Mouse (Mus musculus): ENCODE results near the gene Rgs7bp. TPM values are rescaled to one million over a fixed set of nuclear protein-coding genes. Genes with fewer than 3 reads are reported as not detected.

Gene Rgs7bp
- total RNA-seq, 2 experiments from 2014 or later, result 4.7 to 5.8 TPM

DNA sequence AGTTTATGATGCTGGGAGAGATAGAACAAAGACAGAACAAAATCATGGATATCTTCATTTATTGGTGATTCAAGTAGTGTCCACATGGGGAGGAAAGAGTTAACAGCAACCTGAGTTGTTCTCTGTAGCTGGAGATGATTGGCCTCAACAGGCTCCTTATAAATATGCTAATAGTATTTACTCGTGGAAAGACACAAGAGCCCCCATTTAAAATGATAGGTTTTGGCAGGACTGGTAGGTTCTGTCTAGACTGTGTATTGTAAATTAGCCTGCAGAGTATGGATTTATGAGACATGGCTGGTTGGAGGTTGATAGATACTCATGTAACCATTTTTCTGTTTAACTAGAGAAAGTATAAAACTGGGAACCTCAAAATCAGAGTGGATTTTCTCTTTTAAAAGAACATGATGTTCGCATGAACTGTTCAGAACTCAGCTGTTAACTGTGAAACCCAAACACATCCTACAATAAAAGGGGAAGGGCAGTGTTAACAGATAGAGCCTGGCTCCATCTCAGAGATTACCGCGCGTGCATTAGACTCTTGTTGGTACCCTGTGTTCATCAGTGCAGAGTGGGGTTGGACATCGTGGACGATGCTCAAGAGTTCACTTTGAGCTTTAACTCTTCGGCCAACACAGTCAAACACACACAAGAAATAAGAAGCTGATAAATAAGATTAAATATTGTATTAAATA lies 38.9 kb downstream of the Rgs7bp start:
- intact Hi-C loops (cut with DNase I), result no loop called here
- no peak for DNase-seq

DNA sequence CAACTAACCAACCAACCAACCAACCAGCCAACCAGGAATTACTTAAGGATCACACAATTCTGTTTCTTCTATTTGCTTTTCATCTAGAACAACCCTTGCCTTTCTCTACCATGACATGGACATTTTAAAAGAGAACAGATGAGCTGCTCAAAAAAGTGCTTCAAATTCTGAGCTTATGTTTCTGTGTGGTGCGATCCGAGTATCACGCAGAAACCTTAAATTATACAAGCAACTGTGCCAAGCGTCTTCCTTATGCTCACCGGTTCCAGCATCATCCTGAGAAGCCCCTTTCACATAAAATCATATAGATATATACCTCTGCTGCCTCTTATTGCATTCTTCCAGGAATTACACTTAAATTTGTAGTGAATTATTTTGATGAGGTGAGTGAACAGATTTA lies 43.4 kb downstream of the Rgs7bp start:
- intact Hi-C loops (cut with DNase I), result no loop called here
- DNase-seq, result no peak

DNA sequence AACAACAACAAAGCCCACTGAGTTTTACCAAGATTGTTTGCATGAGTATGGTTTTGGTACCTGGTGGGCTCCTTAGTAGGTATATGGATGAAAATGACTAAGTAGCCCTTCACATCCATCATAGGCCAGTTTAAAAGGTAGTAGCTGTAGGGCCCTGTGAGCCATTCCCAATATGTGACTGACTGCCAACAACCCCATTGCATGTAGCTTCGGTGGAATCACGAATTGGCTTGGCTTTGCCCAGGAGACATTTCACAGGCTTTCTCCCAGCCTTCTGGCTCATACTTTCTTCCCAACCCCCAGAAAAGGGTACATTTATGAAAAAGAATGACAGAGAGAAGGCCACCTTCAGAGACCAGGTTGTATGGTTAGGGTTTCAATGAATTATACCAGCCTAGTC lies 45.8 kb downstream of the Rgs7bp start:
- no peak for DNase-seq

DNA sequence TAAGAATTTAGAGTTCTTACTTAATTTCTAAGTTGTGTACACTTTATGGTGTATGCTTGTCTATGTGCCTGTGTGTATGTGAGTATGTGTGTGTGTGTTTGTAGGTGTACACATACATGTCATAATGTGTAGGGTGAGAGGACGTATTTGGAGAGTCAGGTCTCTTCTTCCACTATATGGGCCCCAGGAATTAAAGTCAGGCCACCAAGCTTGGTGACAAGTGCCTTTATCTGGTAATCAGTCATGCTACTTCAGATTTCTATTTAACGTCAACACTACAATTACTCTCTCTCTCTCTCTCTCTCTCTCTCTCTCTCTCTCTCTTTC lies 51.9 kb downstream of the Rgs7bp start:
- no peak for DNase-seq
- intact Hi-C loops (cut with DNase I), result no loop called here

More for the DNA sequence above, 45.8 kb downstream of the Rgs7bp start:
- intact Hi-C loops (cut with DNase I), result no loop called here

- intact Hi-C loops (cut with DNase I), result no loop called here
- peak in 1 of 2 experiments; percentile 10 for DNase-seq
Observed at GRCm38 (mm10) chr13:105002132-105002830, 52.4 kb downstream of the Rgs7bp start.

- no peak for DNase-seq
- intact Hi-C loops (cut with DNase I), result no loop called here
Observed at GRCm38 (mm10) chr13:105001714-105002113, 53.0 kb downstream of the Rgs7bp start.

DNA sequence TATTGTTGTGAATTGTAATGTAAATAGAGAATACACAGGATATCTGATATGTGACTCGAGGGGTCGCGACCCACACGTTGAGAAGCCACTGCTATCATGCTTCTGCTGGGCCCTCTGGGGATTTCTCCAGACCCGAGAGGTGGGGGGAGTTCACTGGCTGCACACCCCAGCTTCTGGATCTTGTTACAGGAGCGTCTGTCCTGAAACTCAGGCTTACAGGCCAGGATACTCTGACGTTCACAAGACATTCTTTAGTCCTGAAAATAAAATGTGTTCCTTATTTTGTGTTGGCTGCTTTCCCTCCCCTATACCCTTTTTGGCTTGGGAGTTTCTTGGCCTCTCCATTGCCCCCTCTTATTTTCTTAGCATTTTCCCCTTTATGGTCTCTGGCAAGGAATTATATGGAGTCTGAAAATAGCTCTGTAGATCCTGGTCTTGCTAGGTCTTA lies 65.9 kb downstream of the Rgs7bp start:
- intact Hi-C loops (cut with DNase I), result no loop called here

DNA sequence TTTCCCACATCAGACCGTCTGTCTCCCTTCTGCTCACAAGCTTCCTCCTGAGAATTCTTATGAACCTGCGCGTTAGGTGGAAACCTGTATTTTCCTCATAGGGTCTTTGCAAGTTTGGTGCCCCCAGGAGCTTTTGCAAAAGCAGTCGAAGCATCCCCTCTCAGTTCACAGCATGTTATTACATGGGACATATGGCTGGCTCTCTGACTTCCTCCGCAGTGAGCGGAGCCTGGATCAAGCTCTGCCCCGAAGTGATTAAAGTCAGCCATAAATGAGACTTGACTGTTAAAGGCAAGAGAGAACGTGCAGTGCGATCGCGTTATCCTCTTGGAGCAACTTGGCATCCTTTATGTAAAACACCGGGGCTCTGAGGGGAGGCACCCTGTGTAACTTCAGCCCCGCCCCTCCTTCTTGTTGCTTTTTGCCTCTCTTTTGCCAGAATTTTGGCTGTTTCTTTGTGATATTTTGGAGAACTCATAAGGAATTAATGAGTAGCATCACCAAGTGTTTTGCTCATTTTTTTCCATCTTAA lies 66.7 kb downstream of the Rgs7bp start:
- intact Hi-C loops (cut with DNase I), result no loop called here
- no peak for DNase-seq

More for the DNA sequence above, 65.9 kb downstream of the Rgs7bp start:
- DNase-seq, result no peak

GRCm38 (mm10) chr13:104985691-104986090 lies 69.0 kb downstream of the Rgs7bp start:
- intact Hi-C loops (cut with DNase I), result no loop called here
- no peak for DNase-seq

DNA sequence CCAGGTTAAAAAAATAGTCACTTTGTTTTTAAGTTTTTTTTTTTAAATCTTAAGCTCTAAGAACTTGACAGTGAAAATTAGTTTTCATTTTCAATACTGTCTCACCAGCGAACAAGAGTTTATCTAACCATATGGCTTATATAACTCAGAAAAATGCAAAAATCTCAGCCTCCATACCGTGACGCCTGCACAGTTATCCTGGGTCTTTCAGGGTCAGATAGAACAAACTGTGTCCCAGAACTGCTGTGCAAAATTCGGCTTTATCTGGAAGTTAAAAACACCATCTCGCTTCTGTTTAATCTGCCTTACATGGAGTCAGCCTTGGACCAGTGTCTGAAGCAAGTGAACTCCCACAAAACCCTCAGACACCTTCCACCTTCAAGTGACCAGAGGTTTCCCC lies 70.7 kb downstream of the Rgs7bp start:
- no peak for DNase-seq
- intact Hi-C loops (cut with DNase I), result no loop called here

- no peak for DNase-seq
- intact Hi-C loops (cut with DNase I), result no loop called here
Observed at GRCm38 (mm10) chr13:104982781-104983353, 71.9 kb downstream of the Rgs7bp start.

GRCm38 (mm10) chr13:104978176-104978575 lies 76.6 kb downstream of the Rgs7bp start:
- intact Hi-C loops (cut with DNase I), result no loop called here
- no peak for DNase-seq

DNA sequence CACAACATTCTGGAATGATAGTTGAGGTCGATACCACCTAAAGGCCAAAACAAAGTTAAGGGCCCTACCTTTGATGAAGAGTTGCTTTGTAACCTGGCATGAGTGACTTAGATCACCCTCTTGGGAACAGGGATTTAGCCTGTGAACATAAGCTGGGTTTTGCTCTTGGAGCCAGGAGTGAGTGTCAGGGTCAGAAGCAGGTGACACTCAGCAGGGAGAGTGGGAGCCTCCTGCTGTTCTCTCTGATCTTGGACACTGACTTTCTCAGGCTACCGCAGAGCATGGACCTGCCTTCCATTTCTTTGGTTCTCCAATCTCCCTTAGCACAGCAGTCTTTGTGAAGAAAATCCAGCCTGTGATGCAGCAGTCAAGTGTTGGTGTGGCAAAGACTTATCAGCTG lies 87.2 kb downstream of the Rgs7bp start:
- intact Hi-C loops (cut with DNase I), result no loop called here

GRCm38 (mm10) chr13:104963716-104964115 lies 91.0 kb downstream of the Rgs7bp start:
- intact Hi-C loops (cut with DNase I), result no loop called here
- DNase-seq, result no peak

More for the DNA sequence above, 87.2 kb downstream of the Rgs7bp start:
- DNase-seq, result no peak

DNA sequence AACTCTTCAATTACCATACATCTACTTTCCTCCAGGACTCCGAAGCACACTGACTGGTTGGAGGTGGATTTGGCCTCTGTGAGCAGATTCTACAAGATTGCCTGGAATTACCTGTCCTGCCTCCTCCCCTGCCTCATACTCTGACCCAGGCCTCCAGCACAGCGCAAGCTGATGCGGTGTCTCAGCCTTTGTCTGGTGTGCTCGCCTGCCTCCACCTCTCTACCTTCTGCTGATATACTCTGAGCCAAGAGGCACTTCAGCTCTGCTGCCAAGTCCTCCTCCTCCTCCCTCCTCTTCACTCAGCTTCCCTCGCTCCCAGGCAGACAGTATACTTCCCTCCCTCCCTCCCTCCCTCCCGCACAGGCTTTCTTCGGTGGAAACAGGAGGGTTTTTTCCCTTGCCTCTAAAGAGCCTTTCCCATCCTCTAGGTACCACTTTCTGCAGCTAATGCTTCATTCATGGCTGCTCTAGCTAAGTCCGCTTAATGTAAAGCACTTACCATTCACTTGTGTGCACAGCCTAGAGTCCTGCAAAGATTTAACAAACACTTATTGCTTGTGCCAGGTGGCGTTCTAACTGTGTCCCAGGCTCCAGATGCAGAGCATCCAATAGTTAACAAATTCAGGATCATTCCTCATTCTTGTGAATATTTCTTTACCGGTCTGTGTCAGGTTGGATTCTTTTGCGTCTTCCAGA lies 91.9 kb downstream of the Rgs7bp start:
- intact Hi-C loops (cut with DNase I), result no loop called here
- DNase-seq, result no peak

DNA sequence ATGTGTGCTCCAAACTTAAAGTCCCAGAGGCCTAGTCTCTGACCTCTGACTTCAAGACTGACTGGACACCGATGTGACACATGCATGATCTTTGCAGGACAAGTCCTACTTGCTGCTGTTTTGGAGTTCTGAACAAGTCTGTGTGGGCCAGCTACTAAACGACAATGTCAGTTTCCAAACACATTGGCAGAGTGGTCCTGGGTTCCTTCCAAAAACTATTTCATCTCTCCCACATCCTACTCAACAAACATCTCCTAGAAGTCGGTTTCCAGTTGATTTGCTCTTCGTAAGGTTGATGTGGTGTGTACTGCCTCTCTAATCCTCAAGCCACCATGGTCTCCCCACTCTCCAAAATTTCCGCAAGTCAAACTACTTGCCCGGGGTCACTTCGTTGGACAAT lies 92.6 kb downstream of the Rgs7bp start:
- intact Hi-C loops (cut with DNase I), result no loop called here
- no peak for DNase-seq

DNA sequence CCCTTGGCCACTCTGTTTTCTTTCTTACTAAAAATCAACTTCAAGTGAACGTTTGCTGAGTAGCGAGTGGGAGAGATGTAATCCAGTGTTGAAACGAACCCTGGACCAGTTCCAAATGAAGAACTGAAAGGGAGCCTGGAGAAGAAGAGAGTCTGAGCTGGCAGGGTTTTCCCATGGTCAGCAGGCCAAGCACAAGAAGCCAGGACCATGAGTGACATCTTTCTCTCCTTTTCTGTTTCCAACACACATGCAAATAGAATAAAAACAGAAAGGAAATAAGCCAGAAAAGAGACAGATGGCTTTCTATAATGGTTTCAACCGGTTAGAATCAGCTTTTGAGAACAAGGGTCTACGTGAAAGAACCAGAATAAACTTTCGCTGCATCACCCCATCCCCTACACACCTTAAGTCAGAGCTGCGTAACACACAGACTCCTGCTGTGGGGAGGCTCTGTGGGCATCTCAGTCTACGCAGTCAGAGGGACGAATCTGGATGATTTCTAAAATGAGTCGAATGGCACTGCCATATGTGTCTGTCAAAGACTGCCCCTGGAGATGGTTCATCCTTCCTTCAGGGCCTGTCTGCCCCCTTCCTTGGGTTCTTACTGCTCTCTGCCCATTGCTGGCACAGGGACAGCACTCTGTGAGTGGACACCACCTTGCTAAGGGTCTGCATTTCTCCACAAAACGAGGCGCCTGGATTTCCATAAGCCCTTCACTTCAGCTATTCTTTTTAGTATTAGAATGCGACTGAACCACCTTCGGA lies 93.6 kb downstream of the Rgs7bp start:
- intact Hi-C loops (cut with DNase I), result no loop called here
- peak in 1 of 2 experiments; percentile 13 for DNase-seq

- intact Hi-C loops (cut with DNase I), result no loop called here
- no peak for DNase-seq
Observed at GRCm38 (mm10) chr13:104960206-104960928, 94.4 kb downstream of the Rgs7bp start.

DNA sequence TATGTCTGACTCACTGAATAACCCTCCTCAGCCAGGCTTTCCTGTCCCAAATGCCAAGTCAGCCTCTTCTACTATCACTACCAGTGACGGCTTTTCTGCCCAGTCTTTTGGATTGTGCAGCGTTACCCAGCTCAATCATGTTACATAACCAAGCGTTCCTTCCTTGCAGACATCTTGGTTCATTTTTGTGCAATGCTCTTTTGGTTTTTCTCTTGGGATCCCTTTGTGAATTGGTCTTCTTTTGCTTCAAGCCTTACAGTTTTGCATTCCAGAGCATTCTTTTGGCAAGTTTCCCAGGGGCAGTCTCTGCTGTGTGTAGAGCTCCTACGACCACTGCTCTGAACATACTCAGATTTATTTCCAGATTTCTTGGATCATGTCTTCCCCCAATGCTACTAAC lies 95.0 kb downstream of the Rgs7bp start:
- intact Hi-C loops (cut with DNase I), result no loop called here
- no peak for DNase-seq

- intact Hi-C loops (cut with DNase I), result loop anchor here (1.0 to 5.0 kb wide), 5 partner anchors 101 to 429 kb away; no protein-coding TSS in a partner anchor
- peak; percentile 87 to 90 for DNase-seq
Observed at GRCm38 (mm10) chr13:104947958-104948357, 106.8 kb downstream of the Rgs7bp start.
